Comparison of ENCODE assay signal across 17 mouse cellular contexts in genomic region chr7:99320524-99320923, GRCm38 (mm10). TPM values are rescaled to one million over a fixed set of nuclear protein-coding genes. Genes with fewer than 3 reads are reported as not detected.
DNase-seq lines count a peak whose midpoint lies in the region; ATAC-seq and TF ChIP-seq lines count a peak whose summit lies in the region.
"Had no signal": no experiment of that assay in that cellular context is flagged by ENCODE, and none has a peak within 500 bp of the region (broad histone marks: within the 10 kb centered on the region; RNA-seq: fewer than 3 reads in every experiment).

No protein-coding gene starts in this region.

- peak overlapping the region; percentile 26 for H3K9ac ChIP-seq in forebrain, embryonic 13.5 days
- H3K9ac ChIP-seq in forebrain, embryonic 11.5 days (ENCODE audit: low read length) = no peak overlapping the region
- H3K9ac ChIP-seq: limb, embryonic 15.5 days; lung, embryonic 14.5 days; neural tube, embryonic 12.5 days had no signal

- no peak for DNase-seq in forebrain, embryonic 11.5 days (ENCODE audit: low spot score)
- peak; percentile 42 for DNase-seq in Muller cell, postnatal 12 days (ENCODE audit: inconsistent ontology term)
- peak; percentile 40 for DNase-seq in brain, embryonic 14.5 days (ENCODE audit: low read depth)
- DNase-seq in limb, embryonic 10.5 days (ENCODE audit: low spot score) = peak; percentile 43
- DNase-seq in right cerebral cortex, postnatal 14 days = no peak
- DNase-seq in spleen, postnatal 36 days (ENCODE audit: low spot score in 2 of 2) = no peak
- no peak for DNase-seq in layer of hippocampus, adult 2 months (ENCODE audit: low spot score in 2 of 2)
- DNase-seq: cerebellum, postnatal 36 days; gastrocnemius, adult 2 months; lung, embryonic 14.5 days had no signal

- no peak for ATAC-seq in forebrain, embryonic 13.5 days
- no peak for ATAC-seq in forebrain, embryonic 11.5 days (replicated peaks; ENCODE audit: low FRiP score)

- WGBS in forebrain, embryonic 13.5 days = 43% methylated on average over 14 of the region's 14 CpGs
- 49% methylated on average over 14 of the region's 14 CpGs for whole genome bisulfite sequencing in forebrain, embryonic 11.5 days
- 46% methylated on average over 14 of the region's 14 CpGs for WGBS in limb, embryonic 10.5 days

- H3K27me3 ChIP-seq in forebrain, embryonic 13.5 days = no peaks in the 10 kb centered on the region
- no peaks in the 10 kb centered on the region for H3K27me3 ChIP-seq in forebrain, embryonic 11.5 days (ENCODE audit: control insufficient read depth, insufficient read depth, low read length)
- peaks cover 26% of the 10 kb centered on the region for H3K27me3 ChIP-seq in limb, embryonic 10.5 days (ENCODE audit: low read depth, poor library complexity, severe bottlenecking)
- H3K27me3 ChIP-seq: neural tube, embryonic 12.5 days had no signal

- no peak for TF ChIP-seq POLR2A in brain, embryonic 14.5 days (IDR thresholded peaks at IDR 0.05; ENCODE audit: borderline replicate concordance, extremely low read depth, insufficient read depth, insufficient read length, poor library complexity, severe bottlenecking)

- H3K36me3 ChIP-seq in forebrain, embryonic 13.5 days (ENCODE audit: poor library complexity, severe bottlenecking) = peaks cover 48% of the 10 kb centered on the region
- H3K36me3 ChIP-seq in forebrain, embryonic 11.5 days (ENCODE audit: control insufficient read depth, insufficient read depth, low read length) = no peaks in the 10 kb centered on the region; the same call in 1 of the 2 replicates
- no peaks in the 10 kb centered on the region for H3K36me3 ChIP-seq in limb, embryonic 10.5 days
- H3K36me3 ChIP-seq: limb, embryonic 15.5 days had no signal

- no peak for TF ChIP-seq CTCF in brain, embryonic 14.5 days (IDR thresholded peaks at IDR 0.05; ENCODE audit: borderline replicate concordance, extremely low read depth, insufficient read depth, insufficient read length)
- TF ChIP-seq CTCF in layer of hippocampus, adult 2 months (conservative IDR thresholded peaks at IDR 0.05) = no peak

- H3K27ac ChIP-seq in forebrain, embryonic 13.5 days = 0 out of 2 replicates have a peak overlapping the region, but pooled peaks have one; percentile 8
- H3K27ac ChIP-seq in forebrain, embryonic 11.5 days (ENCODE audit: low read depth, low read length) = no peak overlapping the region
- 0 out of 2 replicates have a peak overlapping the region, but pooled peaks have one; percentile 4 for H3K27ac ChIP-seq in limb, embryonic 10.5 days
- no peak overlapping the region for H3K27ac ChIP-seq in layer of hippocampus, adult 2 months
- H3K27ac ChIP-seq: gastrocnemius, adult 2 months; kidney, postnatal 0 days; limb, embryonic 15.5 days; neural tube, embryonic 12.5 days had no signal

- no peak overlapping the region for H3K4me3 ChIP-seq in forebrain, embryonic 13.5 days
- H3K4me3 ChIP-seq in forebrain, embryonic 11.5 days (ENCODE audit: low read depth, low read length) = no peak overlapping the region
- H3K4me3 ChIP-seq in limb, embryonic 10.5 days = no peak overlapping the region
- H3K4me3 ChIP-seq in layer of hippocampus, adult 2 months = no peak overlapping the region
- H3K4me3 ChIP-seq: erythroblast, embryonic 14.5 days; gastrocnemius, adult 2 months; limb, embryonic 15.5 days; megakaryocyte, embryonic 14.5 days; neural tube, embryonic 12.5 days had no signal

- H3K4me2 ChIP-seq in forebrain, embryonic 13.5 days = no peak overlapping the region
- H3K4me2 ChIP-seq in forebrain, embryonic 11.5 days (ENCODE audit: low read depth, low read length, severe bottlenecking) = no peak overlapping the region
- H3K4me2 ChIP-seq: heart, embryonic 11.5 days; limb, embryonic 15.5 days; lung, embryonic 14.5 days; neural tube, embryonic 12.5 days had no signal

- no peaks in the 10 kb centered on the region for H3K9me3 ChIP-seq in forebrain, embryonic 13.5 days (replicated peaks)
- no peaks in the 10 kb centered on the region for H3K9me3 ChIP-seq in forebrain, embryonic 11.5 days (ENCODE audit: control insufficient read depth, low read length)
- H3K9me3 ChIP-seq in limb, embryonic 10.5 days (replicated peaks) = no peaks in the 10 kb centered on the region
- H3K9me3 ChIP-seq: limb, embryonic 15.5 days; megakaryocyte, embryonic 14.5 days; neural tube, embryonic 12.5 days had no signal

- H3K4me1 ChIP-seq in forebrain, embryonic 13.5 days = peaks cover 24% of the 10 kb centered on the region
- peaks cover 4% of the 10 kb centered on the region; the same call in 1 of the 2 replicates for H3K4me1 ChIP-seq in forebrain, embryonic 11.5 days (replicated peaks; ENCODE audit: control insufficient read depth, insufficient read depth, low read length)
- peaks cover 49% of the 10 kb centered on the region for H3K4me1 ChIP-seq in limb, embryonic 10.5 days
- H3K4me1 ChIP-seq: megakaryocyte, embryonic 14.5 days had no signal

RNA-seq across cellular contexts. Expression of gene Serpinh1, which starts 32.5 kb away (rescaled TPM):
- polyA plus RNA-seq in forebrain, embryonic 13.5 days (2015; fragmentation: Nextera tagmentation; extraction: Ambion mirVana) = 261 and 291 TPM in 2 replicates
- 239 and 255 TPM in 2 replicates for polyA plus RNA-seq in forebrain, embryonic 11.5 days (2014; fragmentation: Nextera tagmentation; extraction: Ambion mirVana)
- polyA plus RNA-seq in brain, embryonic 14.5 days (2012; rRNA removed) = 187 and 283 TPM in 2 replicates
- 1,171 and 1,177 TPM in 2 replicates for polyA plus RNA-seq in limb, embryonic 10.5 days (2016; fragmentation: Nextera tagmentation; extraction: Ambion mirVana)
- total RNA-seq in layer of hippocampus, adult 2 months (2021) = 10 to 100 TPM; 20.7 to 21.1 TPM

RNA-seq across cellular contexts. Expression of gene Map6, which starts 53.3 kb away (rescaled TPM):
- polyA plus RNA-seq in forebrain, embryonic 13.5 days (2015; fragmentation: Nextera tagmentation; extraction: Ambion mirVana) = 46.9 and 51.3 TPM in 2 replicates
- polyA plus RNA-seq in forebrain, embryonic 11.5 days (2014; fragmentation: Nextera tagmentation; extraction: Ambion mirVana) = 36.2 and 36.7 TPM in 2 replicates
- 122 and 188 TPM in 2 replicates for polyA plus RNA-seq in brain, embryonic 14.5 days (2012; rRNA removed)
- polyA plus RNA-seq in limb, embryonic 10.5 days (2016; fragmentation: Nextera tagmentation; extraction: Ambion mirVana) = 3.1 and 5.4 TPM in 2 replicates
- 10 to 100 TPM; 96.6 to 98.6 TPM for total RNA-seq in layer of hippocampus, adult 2 months (2021)
- polyA plus RNA-seq: erythroblast, embryonic 14.5 days had no signal

Comparison
In these comparisons a context has a peak if more than half of its experiments do, and no peak if none do; other contexts are left out.
1. H3K27ac ChIP-seq: peak in forebrain, embryonic 13.5 days (single experiment) and limb, embryonic 10.5 days (single experiment); none in forebrain, embryonic 11.5 days (single experiment) and layer of hippocampus, adult 2 months (single experiment).
2. DNase-seq: peak in Muller cell, postnatal 12 days (single experiment), brain, embryonic 14.5 days (single experiment) and limb, embryonic 10.5 days (single experiment); none in forebrain, embryonic 11.5 days (single experiment), right cerebral cortex, postnatal 14 days (single experiment), spleen, postnatal 36 days (0 of 2) and layer of hippocampus, adult 2 months (0 of 2).